Mouse (Mus musculus): ENCODE results near the gene Mpv17l2.

The Mpv17l2 gene

DNA sequence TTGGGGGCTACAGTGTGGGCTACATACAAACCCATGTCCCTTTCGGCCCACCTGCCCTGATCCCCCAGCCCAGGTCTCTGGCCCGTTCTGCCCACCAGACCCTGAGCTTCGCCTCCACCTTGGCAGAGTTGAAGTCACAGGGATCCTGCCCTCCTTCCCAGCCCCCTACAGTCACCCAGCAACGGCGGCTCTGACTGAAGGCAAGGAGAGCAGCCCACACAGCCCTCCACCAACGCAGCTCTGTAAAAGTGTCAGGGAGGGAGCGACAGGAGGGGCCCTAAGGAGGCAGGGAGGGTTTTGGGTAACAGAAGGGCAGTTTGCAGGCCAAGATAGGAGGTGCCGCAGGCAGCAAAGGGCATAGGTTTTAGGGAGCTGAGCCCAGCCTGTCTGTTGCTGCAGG lies 30.1 kb upstream of the Mpv17l2 start:
- no peak for DNase-seq (ENCODE audit: low spot score)

DNA sequence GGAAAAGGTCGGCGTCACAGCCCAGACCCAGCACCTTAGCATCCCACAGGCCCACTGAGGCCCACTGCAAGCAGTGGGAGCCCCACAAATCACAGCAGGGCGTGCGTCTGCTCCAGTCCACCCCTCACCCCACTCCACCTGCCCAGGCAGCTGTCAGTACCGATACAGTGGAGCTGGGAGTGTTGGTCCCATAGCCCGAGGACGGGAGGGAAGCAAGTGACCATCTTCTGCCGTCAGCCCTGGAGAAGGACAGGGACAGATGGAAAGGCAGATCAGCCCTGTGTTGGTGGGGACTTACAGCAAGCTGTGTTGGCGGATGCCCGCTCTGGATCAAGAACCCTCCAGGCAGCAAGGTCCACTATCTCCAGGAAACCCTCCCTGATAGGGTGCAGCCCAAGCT lies 28.3 kb upstream of the Mpv17l2 start:
- no peak for DNase-seq (ENCODE audit: low spot score)

DNA sequence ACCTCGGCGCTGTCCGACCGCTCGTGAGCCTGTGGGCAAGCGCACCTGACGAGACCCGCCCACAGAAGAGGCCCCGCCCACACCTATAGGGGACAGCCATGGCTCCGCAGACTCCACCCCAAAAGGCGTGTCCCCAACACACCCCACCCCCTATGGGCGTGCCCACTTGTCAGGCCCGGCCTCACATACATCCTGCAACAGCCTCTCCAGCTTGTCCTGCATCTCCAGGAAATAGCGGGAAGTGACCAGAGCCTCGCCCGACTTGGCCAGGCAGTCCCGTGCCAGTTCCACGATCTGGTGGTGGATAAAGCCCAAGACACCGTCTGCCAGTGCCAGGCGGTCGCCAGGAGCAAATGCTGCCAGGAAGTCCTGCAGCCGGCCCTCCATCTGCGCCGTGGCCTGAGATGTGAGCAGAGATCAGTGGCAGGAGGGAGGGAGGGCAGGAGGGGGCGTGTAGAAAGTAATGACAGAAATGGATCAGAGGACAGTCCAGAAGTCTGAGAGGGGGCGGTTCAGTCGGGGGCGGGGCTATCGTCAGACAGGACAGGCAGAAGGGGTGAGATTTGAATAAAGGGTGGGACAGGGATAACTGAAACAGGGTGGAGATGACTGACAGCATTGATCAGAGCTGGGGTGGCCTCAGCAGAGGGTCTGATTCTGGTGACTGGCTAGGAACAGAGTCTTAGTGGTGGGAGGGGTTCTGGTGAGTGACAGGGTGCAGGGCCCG lies 27.4 kb upstream of the Mpv17l2 start:
- DNase-seq (ENCODE audit: low spot score), result no peak

DNA sequence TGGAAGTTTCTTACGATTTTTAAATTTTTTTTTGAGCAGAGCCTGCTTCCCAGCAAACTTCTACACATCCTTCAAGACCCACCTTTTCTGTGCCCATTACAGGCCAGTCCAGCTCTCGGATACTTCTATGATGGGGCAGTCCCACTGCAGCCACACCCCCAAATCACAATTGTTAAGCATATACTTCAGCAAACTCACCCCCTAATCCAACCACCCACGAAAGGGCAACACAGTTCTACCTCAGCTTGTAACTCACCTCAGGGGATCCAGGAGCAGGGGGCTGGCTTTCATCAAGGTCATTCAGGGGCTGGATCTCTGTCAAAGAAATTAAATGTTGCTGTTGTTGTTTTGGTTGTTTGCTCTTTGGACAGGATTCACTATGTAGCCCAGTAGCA lies 26.3 kb upstream of the Mpv17l2 start:
- no peak for DNase-seq (ENCODE audit: low spot score)

DNA sequence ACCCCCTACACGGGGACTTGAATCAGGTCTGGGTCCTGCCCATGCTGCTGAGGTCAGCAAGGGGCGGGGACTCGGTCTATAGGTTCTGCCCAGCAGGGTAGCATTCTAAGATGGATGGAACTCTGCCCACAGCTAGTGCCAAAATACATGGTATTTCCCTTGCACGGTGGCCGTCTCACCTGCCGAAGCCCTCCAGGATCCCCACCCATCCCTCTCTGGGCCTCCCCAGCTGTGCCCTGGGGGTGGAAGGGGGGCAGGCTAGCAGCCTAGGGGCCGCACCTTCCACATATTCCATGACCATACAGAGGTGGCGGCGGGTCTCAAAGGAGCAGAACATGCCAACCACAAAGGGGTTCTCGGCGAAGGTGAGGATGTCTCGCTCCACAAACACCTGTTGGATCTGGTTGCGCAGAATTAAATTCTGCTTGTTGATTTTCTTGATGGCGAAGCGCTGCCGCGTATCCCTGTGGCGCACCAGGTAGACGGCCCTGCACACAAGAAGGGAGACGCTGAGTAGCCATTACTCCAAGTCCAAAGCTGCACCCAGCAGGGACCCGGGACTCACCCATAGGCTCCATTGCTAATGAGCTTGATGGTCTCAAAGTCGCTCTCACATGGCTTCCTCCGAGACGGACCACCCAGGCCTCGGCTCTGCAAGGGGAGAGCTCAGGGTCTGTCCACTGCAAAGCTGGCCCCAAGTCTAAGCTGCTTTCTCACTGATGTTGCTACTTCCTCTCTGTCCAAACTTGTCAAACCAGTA lies 25.7 kb upstream of the Mpv17l2 start:
- no peak for DNase-seq (ENCODE audit: low spot score)

DNA sequence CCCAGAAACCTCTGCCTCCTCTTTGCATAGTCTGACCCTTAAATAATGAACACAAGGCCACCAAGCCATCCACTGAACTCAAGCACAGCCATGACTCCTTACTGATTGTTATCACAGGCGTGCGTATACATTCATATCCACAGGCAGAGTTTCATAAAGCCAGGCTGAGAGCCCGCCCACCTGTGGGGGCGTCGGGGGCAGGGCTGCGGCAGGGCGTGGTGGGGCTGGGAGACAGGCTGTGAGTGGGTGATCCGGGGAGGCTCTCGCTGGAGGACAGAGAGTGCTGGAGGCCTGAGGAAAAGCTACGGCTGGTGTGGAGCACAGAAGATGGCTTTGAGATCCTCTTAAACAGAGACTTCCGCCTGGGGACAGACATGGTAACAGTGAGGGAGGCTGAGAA lies 19.3 kb upstream of the Mpv17l2 start:
- DNase-seq (ENCODE audit: low spot score), result no peak

DNA sequence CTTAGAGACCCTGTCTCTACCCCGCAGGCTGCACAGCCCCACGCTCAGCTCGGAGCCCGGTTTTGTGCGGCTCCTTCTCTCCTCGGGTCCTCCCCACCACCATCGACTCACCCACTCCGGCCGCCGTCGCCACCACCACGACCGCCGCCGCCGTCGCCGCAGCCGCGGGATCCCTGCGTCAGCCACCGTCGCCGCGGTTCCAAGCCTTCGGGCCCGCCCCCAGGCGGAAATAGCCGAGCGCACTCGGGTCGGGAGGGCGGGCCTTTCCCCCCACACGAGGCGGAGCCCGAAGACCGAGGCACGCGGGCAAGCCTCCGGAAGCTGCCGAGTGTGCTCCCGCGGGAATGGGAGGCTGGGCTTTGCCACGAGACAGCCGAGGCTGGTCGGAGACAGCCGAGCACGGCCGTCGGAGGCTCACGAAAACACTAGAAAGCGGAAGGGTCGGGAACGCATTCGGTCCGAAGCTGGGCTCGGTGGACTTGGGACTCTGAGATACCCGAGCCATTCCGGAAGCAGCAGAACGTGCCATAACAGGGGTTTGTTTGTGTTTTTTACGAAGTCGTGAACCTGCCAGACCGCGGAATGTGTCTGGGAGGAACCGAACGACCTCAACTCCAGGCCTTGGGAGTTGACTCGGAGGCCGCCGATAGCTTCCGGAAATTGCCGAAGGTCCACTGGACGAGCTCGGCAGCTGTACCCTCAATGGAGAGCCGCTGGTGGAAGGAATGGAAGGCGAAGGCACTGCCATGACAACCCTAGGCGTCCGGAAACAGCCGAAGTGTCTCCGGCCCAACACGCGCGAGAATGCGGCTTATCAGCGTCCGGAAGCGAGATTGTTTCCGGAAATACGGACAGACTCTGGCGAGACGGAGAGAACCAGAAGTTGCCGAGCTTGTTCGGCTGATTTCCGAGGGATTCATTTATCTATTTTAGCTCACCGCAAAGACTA lies 16.0 kb upstream of the Mpv17l2 start, which contains the start of gene Pik3r2:
TSS of gene Pik3r2 (minus strand) at position 218 of the 949 bp plus-strand sequence.
- peak; percentile 98 for DNase-seq (ENCODE audit: low spot score)

DNA sequence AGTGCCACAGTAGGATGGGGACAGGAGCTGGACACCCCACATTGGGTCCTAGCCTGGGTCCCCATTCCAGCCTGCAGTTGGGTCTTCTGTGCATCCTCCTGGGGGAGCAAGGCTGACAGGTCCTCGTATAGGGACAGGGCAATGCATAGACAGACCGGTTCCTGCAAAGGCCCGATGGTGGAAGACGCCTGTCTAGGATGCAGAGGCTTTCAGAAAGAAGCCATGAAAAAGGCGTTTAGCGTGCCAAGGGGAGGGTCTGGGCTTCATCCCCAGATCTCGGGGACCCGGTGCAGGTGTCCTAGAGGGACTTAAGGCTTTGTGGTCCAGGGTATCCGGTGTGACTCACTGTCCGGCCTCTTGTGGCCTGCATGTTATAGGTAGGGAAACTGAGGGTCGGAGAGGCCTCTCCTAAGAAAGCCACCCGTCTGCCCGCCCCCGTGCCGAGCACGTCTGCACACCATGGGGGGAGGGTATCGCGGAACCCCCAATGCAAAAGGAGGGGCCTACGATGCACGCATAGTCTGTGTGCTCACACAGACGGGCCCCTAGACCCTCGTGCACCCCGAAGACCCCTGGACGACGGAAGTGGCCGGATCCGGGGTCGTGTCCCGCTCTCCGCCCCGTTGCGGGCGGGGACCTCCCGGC lies 15.2 kb upstream of the Mpv17l2 start:
- no peak for DNase-seq (ENCODE audit: low spot score)

DNA sequence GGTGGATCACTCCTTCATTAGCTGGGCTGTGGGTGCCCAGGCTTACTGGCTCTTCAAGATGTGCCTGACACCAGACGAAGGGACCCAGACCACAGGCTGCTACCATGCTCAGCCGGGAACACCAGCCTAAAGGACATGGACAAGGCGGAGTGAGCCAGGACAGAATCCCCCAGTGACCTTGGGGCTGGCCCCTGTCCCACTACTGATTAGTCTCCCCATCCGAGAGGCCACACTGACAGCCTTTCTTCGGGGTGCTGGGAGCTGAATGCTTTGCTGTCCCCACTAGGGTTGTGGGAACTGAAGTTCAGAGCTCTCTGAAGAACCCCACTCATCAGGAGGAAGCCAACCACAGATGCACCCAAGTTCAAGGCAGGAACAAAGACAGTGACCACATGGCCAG lies 14.5 kb upstream of the Mpv17l2 start:
- no peak for DNase-seq (ENCODE audit: low spot score)

DNA sequence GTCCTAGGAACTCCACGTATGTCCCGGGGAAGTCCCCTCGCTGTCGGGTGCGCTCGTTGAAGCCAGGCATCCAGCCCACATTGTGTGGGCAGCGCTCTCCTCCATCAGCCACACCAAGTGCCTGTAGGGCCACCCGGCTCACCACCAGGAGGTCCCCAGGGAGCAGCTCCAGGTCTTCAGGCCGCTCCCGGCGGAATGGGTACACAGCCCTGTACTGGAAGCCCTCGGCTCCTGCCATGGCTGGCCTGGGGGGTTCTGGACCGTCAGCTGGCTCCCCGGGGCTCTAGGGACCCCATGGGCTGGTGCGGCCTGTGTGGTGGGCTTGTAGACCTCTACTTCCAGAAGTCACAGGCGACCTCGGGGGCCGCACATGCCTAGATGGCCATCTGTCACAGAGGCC lies 14.0 kb upstream of the Mpv17l2 start:
- DNase-seq (ENCODE audit: low spot score), result no peak

DNA sequence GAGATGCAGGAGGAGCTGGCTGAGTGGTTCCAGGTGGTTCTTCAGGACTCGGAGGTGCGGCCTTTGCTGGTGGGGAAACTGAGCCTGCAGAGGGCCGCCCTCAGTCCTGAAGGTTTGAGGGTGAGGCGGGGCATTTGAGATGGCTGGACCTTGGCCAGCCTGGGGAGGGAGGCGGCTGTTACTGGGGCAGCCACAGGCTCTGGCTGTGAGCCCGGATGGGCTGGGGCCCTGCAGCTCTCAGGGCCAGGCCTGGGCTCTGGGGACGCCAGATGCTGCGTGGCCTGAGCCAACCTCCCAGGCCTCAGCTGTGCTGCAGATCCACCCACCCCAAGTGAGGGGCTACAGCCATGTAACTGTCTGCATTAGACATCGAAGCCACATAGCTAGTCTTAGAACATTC lies 13.1 kb upstream of the Mpv17l2 start:
- peak; percentile 74 for DNase-seq (ENCODE audit: low spot score)

DNA sequence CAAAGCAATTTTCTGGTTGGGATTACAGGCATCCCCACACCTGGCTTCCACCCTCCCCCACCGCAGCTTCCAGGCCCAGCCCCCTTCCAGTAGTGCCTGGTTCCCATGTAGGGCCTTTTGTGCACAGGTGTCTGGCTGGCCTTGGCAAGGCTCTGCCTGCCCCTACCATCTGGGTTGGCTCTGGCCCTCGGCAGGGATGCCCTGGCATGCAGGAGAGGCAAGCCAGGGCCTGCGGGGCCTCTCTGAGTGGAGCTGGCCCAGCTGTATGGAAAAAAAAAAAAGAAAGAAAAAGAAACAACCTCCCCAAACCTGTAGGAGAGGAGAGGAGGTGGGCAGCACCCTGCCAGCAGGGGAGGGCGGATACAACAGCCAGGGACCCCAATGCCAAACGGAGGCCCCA lies 12.7 kb upstream of the Mpv17l2 start:
- DNase-seq (ENCODE audit: low spot score), result no peak

DNA sequence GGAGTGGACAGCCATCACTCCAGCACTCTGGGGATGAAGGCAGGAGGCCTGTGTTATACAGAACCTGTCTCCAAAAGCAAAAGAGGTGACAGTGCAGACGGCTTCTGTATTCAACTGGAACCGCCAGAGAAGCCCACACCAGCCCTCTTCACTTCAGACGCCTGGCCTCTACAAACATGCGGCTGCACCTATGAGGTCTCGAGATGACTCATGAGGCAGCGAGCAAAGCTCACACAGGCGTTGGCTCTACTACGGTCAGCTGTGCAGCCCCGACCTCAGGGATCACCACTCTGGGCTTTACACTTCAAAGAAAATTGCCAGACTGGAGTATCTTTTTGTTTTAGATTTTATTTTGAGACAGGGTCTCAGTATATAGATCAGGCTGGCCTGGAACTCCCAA lies 12.1 kb upstream of the Mpv17l2 start:
- DNase-seq (ENCODE audit: low spot score), result no peak

DNA sequence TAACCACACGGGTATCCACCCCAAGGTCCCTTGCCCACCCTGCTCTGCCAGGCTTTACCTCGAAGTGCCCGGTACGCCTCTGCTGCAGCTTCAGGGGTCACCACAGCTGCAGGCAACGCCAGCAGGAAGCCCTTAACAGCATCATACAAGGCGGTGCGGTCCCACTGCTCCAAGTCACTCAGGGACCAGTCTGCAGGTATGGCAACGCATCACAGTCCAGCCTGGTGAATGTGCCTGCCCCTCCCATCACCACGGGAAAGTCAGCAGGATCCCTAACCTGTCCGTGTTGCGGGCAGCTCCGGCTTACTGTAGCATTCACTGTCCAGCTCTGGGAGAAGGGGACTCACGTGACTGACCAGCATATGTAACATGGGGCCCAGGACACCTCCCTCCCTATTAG lies 11.3 kb upstream of the Mpv17l2 start:
- DNase-seq (ENCODE audit: low spot score), result no peak

DNA sequence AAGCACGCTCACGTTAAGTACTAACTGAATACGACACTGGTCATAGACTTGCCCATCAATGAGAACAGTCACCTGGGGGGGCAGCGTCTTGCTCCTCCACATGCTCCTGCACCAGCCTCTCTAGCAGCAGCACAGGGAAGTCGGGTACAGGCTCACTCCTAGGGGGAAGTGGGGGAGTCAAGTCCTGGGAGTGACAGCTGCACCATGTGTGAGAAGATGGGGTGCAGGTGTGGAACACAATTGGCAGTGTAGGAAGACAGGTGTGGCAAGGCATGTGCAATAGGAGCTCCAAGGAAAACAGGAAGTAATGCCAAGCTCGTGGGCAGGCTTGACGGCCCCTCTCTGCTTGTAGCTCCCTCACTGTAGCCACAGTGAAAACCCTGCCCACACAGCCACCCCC lies 10.5 kb upstream of the Mpv17l2 start:
- no peak for DNase-seq (ENCODE audit: low spot score)

DNA sequence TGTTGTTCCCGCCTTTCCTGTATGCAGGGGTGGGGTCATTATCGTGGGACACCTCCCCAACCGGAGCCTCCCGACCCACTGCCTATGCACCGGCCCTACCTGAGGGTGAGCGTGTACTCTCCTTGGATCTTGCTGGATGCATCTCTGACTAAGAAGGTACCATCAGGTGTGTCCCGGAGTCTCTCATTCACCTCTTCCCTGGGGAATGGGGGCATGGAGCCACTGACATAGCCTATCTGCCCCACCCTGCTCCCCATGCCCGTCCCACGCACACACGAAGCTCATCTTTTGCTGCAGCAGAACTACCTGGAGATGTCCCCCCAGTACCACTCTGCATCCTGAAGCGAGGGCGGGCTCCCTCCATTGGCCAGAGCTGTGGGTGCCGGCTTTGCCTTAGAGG lies 10.0 kb upstream of the Mpv17l2 start:
- DNase-seq (ENCODE audit: low spot score), result no peak

DNA sequence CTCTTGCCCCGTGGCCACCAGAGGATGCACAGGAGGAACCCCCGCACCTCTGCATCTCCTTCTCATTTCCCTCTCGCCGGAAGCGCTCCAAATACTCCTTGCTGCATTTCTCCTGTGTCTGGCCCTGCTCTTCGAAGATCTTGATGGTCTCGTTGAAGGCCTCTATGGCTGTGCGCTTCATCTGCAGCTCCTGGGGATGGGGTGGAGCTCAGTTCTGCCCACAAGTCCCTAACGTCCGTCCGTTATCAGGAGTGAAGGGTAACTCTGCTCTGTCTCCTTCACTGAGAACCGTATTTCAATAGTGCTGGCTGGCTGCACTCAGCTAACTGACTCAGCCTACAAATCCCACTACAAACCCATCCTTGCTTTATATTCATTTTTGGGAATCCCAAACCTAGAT lies 9.1 kb upstream of the Mpv17l2 start:
- no peak for DNase-seq (ENCODE audit: low spot score)

DNA sequence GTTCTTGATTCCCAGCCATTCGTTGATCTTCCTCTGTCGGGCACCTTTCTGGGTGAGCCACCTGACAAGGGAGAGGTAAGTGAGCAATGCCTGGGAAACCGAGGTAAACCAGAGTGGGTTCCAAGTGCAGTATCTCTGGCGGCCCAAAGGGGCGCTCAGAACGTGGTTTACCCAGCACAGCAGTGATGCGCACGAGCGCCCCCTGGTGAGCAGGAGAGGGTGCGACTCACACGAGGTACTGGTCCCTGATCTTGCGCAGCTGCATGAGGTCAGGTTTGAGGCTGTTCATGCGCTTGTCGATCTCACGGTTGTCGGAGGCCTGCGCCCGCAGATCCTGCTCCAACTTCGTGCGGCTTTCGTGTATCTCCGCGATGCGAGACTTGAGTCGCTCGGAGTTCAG lies 8.6 kb upstream of the Mpv17l2 start:
- DNase-seq (ENCODE audit: low spot score), result peak; percentile 96

DNA sequence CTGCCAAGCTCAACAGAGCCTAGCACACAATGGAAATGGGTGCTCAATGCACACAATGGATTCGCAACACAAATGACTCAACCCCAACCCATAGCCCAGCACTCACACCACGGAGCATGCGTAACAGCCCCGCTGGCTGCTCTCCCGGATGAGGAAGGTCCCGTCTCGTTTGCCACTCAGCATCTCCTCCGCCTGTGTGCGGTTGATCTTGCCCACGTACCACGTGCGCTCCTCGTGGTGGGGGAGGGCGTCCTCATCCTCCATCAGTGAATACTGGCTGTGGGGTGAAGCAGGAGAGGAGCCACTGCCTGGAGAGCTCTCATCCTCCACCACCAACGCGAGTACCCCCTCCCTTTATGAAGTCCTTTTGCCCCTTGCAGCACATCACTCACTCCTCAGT lies 8.2 kb upstream of the Mpv17l2 start:
- no peak for DNase-seq (ENCODE audit: low spot score)

DNA sequence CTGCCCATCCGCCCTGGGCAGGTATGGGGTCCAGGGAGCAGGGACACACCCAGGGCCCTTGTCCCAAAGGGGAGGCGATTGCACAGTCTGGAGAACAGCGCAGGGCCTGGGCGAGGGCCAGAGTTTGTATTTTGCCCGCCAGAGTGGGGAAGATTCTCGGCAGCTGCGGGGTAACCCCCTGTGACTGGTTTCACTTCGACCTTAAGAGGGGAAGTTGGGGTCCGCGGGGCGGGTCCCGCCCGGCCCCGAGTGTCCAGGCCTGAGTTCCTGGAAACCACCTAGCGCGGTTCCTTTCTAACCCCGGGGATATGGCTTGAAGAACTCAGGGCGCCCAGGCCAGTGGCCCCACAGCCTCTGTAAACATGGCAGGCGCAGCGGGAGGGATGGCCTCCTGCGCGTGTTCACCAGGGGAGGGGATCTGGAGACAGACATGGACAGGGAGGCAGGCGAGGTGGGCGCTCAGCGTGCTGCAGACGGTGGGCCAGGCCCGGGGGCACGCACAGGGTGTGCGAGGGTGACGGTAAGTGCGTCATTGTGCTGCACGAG lies 7.6 kb upstream of the Mpv17l2 start:
- no peak for DNase-seq (ENCODE audit: low spot score)

DNA sequence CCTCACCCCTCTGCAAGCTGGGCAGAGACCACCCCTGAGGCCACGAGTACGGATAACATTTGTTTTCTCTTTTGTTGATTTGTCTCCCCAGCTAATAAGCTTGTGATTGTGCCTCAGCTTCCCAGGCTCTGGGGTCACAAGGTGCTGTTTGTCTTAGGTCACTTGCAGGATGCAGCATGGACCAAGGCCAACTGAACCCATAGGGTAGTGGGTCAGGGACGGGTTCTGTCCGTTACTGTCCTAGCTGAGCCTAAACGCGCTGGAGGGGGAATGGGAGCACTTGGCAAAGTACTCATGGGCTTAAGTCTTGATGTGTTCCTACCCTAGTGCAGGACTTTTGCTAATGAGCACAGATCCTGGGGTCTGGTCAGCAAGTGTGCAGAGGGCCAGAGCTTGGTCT lies 6.8 kb upstream of the Mpv17l2 start:
- DNase-seq (ENCODE audit: low spot score), result no peak

Data from ovary, postnatal 14 days (tissue).